Mouse (Mus musculus) intestine, embryonic 14.5 days (tissue): ENCODE results near the gene Fam71e1. TPM values are rescaled to one million over a fixed set of nuclear protein-coding genes. Genes with fewer than 3 reads are reported as not detected.
A peak's percentile ranks its signal among the peaks of the same experiment; 100 is the strongest.

ENCODE experiments used
- ATAC-seq: fragments of 200-750 bp; cut with Nextera tagmentation; replicated peaks from 2 replicates; pipeline ENCODE4 v1.8.0; 2017; ENCODE audit warnings: low read depth, moderate number of reproducible peaks, moderate TSS enrichment, moderate library complexity; ENCODE audit not compliant: low FRiP score, low TSS enrichment
- DNase-seq: peaks from one replicate; pipeline ENCODE4 v3.0.0-alpha.2; 2018; ENCODE audit warnings: low spot score
- H3K27ac ChIP-seq: fragments of 300-500 bp; sonication (generic); 2 replicates; pipeline ENCODE4 v1.5.1; 2014; ENCODE audit warnings: low read depth, mild to moderate bottlenecking, control low read depth
- H3K27me3 ChIP-seq: fragments of 300-500 bp; sonication (generic); replicated peaks from 2 replicates; pipeline ENCODE4 v1.6.1; 2014; ENCODE audit warnings: low read length, control low read depth; ENCODE audit not compliant: control insufficient read depth, insufficient read depth
- H3K36me3 ChIP-seq: fragments of 300-500 bp; sonication (generic); 2 replicates; pipeline ENCODE4 v1.6.1; 2014; ENCODE audit warnings: low read length, control low read depth; ENCODE audit not compliant: control insufficient read depth, insufficient read depth
- H3K4me1 ChIP-seq: fragments of 300-500 bp; sonication (generic); replicated peaks from 2 replicates; pipeline ENCODE4 v1.6.1; 2014; ENCODE audit warnings: low read length, control low read depth, mixed read lengths; ENCODE audit not compliant: control insufficient read depth, insufficient read depth
- H3K4me2 ChIP-seq: fragments of 300-500 bp; sonication (generic); 2 replicates; pipeline ENCODE4 v1.6.1; 2014; ENCODE audit warnings: low read length
- H3K4me3 ChIP-seq: fragments of 300-500 bp; sonication (generic); 2 replicates; pipeline ENCODE4 v1.5.1; 2014; ENCODE audit warnings: low read depth, low read length, control low read depth, mixed read lengths
- H3K9ac ChIP-seq: fragments of 300-500 bp; sonication (generic); 2 replicates; pipeline ENCODE4 v1.6.1; 2014; ENCODE audit warnings: mild to moderate bottlenecking, low read length
- H3K9me3 ChIP-seq: fragments of 300-500 bp; sonication (generic); 2 replicates; pipeline ENCODE4 v1.6.1; 2016; ENCODE audit warnings: low read length, control low read depth; ENCODE audit not compliant: control insufficient read depth
- WGBS: fragments of 180-500 bp; shearing (Covaris S2); extraction: QIAGEN DNeasy Blood & Tissue Kit; methylation state at CpG from one replicate; pipeline ENCODE4 v1.1.7; 2014; 5-methylcytosine and 5-hydroxymethylcytosine counted together
- polyA plus RNA-seq: library from polyadenylated mRNA; unstranded; fragments of >200 nt; fragmentation: Nextera tagmentation; extraction: Ambion mirVana; gene quantifications from 2 replicates; pipeline ENCODE4 v1.2.1, GENCODE M21; 2014

Gene Fam71e1
- 10.2 and 11.5 TPM in 2 replicates for polyA plus RNA-seq

DNA sequence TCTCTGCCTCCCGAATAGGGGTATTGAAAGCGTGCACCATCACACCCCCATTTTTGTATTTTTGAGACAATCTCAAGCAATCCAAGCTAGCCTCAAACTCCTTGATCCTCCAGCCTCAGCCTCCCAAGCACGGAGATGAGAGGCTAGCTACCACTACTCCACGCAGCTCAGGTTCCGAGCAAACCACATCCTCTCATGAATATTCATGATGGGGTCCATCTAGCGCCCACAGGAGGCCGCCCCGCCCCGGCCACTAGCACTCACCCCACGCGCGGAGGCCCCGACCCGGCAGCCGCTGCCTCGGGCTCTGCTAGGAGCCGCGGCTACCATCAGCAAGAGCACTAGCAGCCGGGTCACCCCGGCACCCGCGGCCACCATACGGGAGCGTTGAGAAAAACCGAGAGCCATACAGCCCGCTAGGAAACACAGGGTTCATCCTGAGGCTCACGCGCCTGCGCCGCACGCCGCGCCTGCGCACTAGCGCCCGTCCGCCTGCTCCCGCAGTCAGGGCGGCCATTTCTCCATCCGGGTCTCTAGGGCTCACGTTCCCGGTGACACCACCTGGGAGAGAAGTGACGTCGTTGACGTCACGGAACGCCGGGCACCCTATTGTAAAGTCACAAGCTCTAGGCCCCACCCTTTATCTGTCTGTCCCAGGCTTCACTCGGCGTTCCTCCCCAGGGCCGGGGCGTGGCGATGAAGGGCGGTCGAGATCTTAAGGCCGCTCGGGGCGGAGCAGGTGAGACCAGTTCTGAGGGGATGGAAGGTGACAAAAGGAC is at the start of gene Fam71e1, which contains the start of gene Emc10:
TSS of gene Fam71e1 (plus strand) at position 590 of the 779 bp plus-strand sequence.
TSS of gene Emc10 (minus strand) at position 538 of the 779 bp plus-strand sequence.
- peak within 1 kb of the TSS; percentile 94 for H3K27ac ChIP-seq
- H3K4me1 ChIP-seq, result peaks cover 9% of the 10 kb centered on the region
- DNase-seq, result peak; percentile 98
- peak within 1 kb of the TSS; percentile 92 for H3K4me2 ChIP-seq
- peak within 1 kb of the TSS; percentile 92 for H3K4me3 ChIP-seq
- H3K27me3 ChIP-seq, result no peaks in the 10 kb centered on the region; the same call in 1 of the 2 replicates
- peaks cover 30% of the 10 kb centered on the region for H3K36me3 ChIP-seq
- peak; percentile 98 for ATAC-seq
- H3K9ac ChIP-seq, result peak within 1 kb of the TSS; percentile 86
- under 1% methylated on average over 58 of the region's 58 CpGs for WGBS
- no peaks in the 10 kb centered on the region for H3K9me3 ChIP-seq

DNA sequence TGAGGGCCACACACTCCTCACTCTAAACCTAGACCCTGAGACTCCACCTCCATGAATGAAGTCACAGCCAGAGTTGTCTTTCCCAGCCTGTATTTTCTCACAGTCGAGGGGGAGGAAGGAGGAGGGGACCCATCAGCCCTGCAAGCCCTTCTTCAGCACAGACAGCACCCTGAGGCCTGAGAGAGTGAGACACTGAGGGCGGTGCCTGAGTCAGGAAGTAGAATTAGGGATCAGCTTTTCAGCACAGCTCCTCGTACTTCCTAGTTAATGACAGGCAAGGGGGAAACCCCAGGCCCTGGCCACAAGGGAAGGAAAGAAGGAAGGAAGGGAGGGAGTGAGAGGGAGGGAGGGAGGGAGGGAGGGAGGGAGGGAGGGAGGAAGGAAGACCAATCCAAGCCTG is 43.1 kb upstream of the Fam71e1 start:
- Histone ChIP-seq H3K4me2 (no peak overlapping the region), H3K9me3 (no peaks in the 10 kb centered on the region), H3K4me3 (no peak overlapping the region), H3K4me1 (no peaks in the 10 kb centered on the region), H3K9ac (no peak overlapping the region), H3K27me3 (peaks cover 3% of the 10 kb centered on the region; the same call in 1 of the 2 replicates), H3K27ac (no peak overlapping the region), H3K36me3 (no peaks in the 10 kb centered on the region)
- 3% methylated on average over 3 of the region's 3 CpGs for WGBS
- DNase-seq, result no peak
- ATAC-seq, result no peak; the same call in 1 of the 2 replicates

DNA sequence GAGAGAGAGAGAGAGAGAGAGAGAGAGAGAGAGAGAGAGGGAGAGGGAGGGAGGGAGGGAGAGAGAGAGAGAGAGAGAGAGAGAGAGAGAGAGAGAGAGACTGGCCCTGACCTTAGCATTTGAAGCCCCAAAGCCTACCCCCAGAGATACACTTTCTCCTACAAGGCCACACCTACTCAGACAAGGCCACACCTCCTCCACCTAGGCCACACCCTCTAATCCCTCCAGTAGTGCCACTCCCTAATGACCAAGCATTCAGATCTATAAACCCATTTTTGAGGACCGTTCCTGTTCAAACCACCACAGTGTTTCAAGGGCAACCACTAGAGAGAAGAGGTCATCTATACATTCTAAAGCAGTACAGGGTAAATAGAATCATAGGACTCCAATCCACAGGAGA is 40.1 kb upstream of the Fam71e1 start:
- no peaks in the 10 kb centered on the region for H3K36me3 ChIP-seq
- 84% methylated on average over 1 of the region's 1 CpGs for WGBS

DNA sequence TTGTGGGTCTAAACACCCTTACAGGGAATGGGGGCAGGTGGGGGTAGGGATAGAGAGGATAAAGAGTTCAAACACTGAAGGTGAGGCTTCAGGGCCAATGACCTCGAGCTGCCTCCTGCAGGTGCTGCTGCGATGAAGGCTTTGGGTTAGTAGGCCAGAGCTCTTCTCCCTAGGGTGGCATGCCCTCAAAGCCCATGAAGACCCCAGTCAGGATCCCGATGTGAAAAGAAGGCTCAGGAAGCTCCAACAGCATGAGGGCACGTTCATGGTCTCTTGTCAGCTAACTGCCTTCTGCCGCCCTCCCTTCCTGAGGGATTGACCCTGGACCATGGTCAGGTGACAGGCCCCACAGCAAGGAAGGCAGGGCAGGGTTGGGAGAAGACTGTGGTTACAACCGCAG is 36.3 kb upstream of the Fam71e1 start:
- Histone ChIP-seq H3K4me1 (0 out of 2 replicates have a peak, but pooled peaks cover 4% of the 10 kb centered on the region), H3K4me2 (no peak overlapping the region), H3K9ac (no peak overlapping the region), H3K27ac (no peak overlapping the region), H3K4me3 (no peak overlapping the region), H3K9me3 (no peaks in the 10 kb centered on the region), H3K27me3 (peaks cover 57% of the 10 kb centered on the region), H3K36me3 (no peaks in the 10 kb centered on the region)
- WGBS, result 77% methylated on average over 6 of the region's 6 CpGs
- DNase-seq (no peak), ATAC-seq (no peak)

More for the DNA sequence above, 40.1 kb upstream of the Fam71e1 start:
- Histone ChIP-seq H3K4me1 (no peaks in the 10 kb centered on the region), H3K4me3 (no peak overlapping the region), H3K27me3 (peaks cover 25% of the 10 kb centered on the region), H3K9me3 (no peaks in the 10 kb centered on the region), H3K9ac (no peak overlapping the region), H3K27ac (no peak overlapping the region), H3K4me2 (no peak overlapping the region)
- ATAC-seq (no peak), DNase-seq (no peak)

DNA sequence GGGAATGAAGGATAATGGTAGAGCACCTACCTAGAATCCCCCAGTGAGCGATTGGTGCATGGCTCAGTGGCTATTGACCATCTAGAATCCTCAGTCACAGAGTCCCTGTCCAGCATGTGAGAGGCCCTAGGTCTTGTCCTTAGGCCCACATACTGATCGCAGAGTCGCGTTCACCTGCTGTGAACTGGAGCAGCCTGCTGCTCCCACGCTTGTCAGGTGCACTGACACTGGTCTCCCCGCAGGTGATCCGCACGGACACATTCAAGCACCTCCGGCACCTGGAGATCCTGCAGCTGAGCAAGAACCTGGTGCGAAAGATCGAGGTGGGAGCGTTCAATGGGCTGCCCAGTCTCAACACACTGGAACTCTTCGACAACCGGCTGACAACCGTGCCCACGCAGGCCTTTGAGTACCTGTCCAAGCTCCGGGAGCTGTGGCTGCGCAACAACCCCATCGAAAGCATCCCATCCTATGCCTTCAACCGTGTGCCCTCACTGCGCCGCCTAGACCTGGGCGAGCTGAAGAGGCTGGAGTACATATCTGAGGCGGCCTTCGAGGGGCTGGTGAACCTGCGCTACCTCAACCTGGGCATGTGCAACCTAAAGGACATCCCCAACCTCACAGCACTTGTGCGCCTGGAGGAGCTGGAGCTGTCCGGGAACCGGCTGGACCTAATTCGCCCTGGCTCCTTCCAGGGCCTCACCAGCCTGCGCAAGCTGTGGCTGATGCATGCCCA is 35.4 kb upstream of the Fam71e1 start:
- 70% methylated on average over 31 of the region's 31 CpGs for WGBS
- no peak overlapping the region for H3K4me2 ChIP-seq
- H3K9ac ChIP-seq, result no peak overlapping the region
- H3K36me3 ChIP-seq, result no peaks in the 10 kb centered on the region
- no peaks in the 10 kb centered on the region for H3K9me3 ChIP-seq
- H3K4me3 ChIP-seq, result no peak overlapping the region
- H3K27ac ChIP-seq, result no peak overlapping the region
- 0 out of 2 replicates have a peak, but pooled peaks cover 4% of the 10 kb centered on the region for H3K4me1 ChIP-seq
- no peak for DNase-seq
- peaks cover 57% of the 10 kb centered on the region for H3K27me3 ChIP-seq
- no peak for ATAC-seq

DNA sequence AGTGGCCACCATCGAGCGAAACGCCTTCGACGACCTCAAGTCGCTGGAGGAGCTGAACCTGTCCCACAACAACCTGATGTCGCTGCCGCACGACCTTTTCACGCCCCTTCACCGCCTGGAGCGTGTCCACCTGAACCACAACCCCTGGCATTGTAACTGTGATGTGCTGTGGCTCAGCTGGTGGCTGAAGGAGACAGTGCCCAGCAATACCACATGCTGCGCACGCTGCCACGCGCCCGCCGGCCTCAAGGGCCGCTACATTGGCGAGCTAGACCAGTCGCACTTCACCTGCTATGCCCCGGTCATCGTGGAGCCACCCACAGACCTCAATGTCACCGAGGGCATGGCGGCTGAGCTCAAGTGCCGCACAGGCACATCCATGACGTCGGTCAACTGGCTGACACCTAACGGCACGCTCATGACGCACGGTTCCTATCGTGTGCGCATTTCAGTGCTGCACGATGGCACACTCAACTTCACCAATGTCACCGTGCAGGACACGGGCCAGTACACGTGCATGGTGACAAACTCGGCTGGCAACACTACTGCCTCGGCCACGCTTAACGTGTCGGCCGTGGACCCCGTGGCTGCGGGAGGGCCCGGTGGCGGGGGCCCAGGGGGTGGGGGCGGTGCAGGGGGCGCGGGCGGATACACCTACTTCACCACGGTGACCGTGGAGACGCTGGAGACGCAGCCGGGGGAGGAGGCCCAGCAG is 34.7 kb upstream of the Fam71e1 start:
- 0 out of 2 replicates have a peak, but pooled peaks cover 4% of the 10 kb centered on the region for H3K4me1 ChIP-seq
- DNase-seq (no peak), ATAC-seq (no peak)
- no peaks in the 10 kb centered on the region for H3K9me3 ChIP-seq
- peaks cover 57% of the 10 kb centered on the region for H3K27me3 ChIP-seq
- no peak overlapping the region for H3K4me2 ChIP-seq
- H3K9ac ChIP-seq, result no peak overlapping the region
- 43% methylated on average over 57 of the region's 57 CpGs for WGBS
- H3K4me3 ChIP-seq, result no peak overlapping the region
- no peaks in the 10 kb centered on the region for H3K36me3 ChIP-seq
- no peak overlapping the region for H3K27ac ChIP-seq

DNA sequence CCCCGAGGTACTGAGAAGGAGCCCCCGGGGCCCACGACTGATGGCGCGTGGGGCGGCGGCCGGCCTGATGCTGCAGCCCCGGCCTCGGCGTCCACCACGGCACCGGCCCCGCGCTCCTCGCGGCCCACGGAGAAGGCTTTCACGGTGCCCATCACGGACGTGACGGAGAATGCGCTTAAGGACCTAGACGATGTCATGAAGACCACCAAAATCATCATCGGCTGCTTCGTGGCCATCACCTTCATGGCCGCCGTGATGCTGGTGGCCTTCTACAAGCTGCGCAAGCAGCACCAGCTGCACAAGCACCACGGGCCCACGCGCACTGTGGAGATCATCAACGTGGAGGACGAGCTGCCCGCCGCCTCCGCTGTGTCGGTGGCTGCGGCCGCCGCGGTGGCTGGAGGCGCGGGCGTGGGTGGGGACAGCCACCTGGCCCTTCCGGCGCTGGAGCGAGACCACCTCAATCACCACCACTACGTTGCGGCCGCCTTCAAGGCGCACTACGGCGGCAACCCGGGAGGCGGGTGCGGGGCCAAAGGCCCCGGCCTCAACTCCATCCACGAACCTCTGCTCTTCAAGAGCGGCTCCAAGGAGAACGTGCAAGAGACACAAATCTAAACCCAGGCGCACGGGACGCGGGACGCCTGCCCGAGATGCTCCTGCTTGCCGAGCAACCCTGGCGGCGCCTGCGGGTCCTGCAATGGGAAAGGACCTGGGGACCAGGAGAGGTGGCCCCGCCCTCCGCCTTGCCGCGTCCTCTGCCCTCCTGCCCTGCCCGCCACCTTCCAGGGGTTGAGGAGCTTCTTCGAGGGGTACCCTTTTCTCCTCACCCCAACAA is 33.9 kb upstream of the Fam71e1 start:
- WGBS, result 14% methylated on average over 77 of the region's 77 CpGs
- Histone ChIP-seq H3K36me3 (no peaks in the 10 kb centered on the region), H3K9ac (no peak overlapping the region), H3K4me1 (0 out of 2 replicates have a peak, but pooled peaks cover 4% of the 10 kb centered on the region), H3K9me3 (no peaks in the 10 kb centered on the region), H3K4me3 (peak overlapping the region; percentile 23), H3K27me3 (peaks cover 57% of the 10 kb centered on the region), H3K4me2 (peak overlapping the region; percentile 44), H3K27ac (no peak overlapping the region)
- ATAC-seq, result no peak
- DNase-seq, result peak; percentile 77
